ENCODE assay signal across 24 mouse cellular contexts in genomic region chr6:113120806-113121205, GRCm38 (mm10). TPM values are rescaled to one million over a fixed set of nuclear protein-coding genes. Genes with fewer than 3 reads are reported as not detected.
DNase-seq lines count a peak whose midpoint lies in the region; ATAC-seq and TF ChIP-seq lines count a peak whose summit lies in the region.
"Had no signal": no experiment of that assay in that cellular context is flagged by ENCODE, and none has a peak within 500 bp of the region (broad histone marks: within the 10 kb centered on the region; RNA-seq: fewer than 3 reads in every experiment).

No protein-coding gene starts in this region.

- DNase-seq in adrenal gland, postnatal 10 days = peak; percentile 30
- no peak for DNase-seq in adrenal gland, postnatal 36 days
- peak; percentile 25 to 31 for DNase-seq in lung, adult 18-20 months
- no peak for DNase-seq in lung, postnatal 0 days (ENCODE audit: low spot score)
- DNase-seq in left cerebral cortex, adult 9 months (ENCODE audit: low spot score in 2 of 2) = no peak
- no peak for DNase-seq in kidney, postnatal 4 days
- DNase-seq: adrenal gland, adult 8-10 months; cerebellum, adult 11-12 months; cerebellum, postnatal 25 days; heart, postnatal 10 days; kidney, adult 9 months; kidney, postnatal 14 days; thymus, adult 18-20 months; thymus, postnatal 36 days had no signal

- no peak for TF ChIP-seq EP300 in lung, postnatal 0 days (IDR thresholded peaks at IDR 0.05)

- no peak overlapping the region for H3K4me3 ChIP-seq in lung, postnatal 0 days (ENCODE audit: low read depth, low read length)
- H3K4me3 ChIP-seq: embryonic facial prominence, embryonic 12.5 days; forebrain, embryonic 12.5 days; heart, embryonic 12.5 days; hindbrain, embryonic 10.5 days had no signal

- no peak overlapping the region for H3K27ac ChIP-seq in lung, postnatal 0 days (ENCODE audit: low read length)
- H3K27ac ChIP-seq: embryonic facial prominence, embryonic 12.5 days; forebrain, embryonic 12.5 days; hindbrain, embryonic 10.5 days; hindbrain, postnatal 0 days; liver, embryonic 14.5 days had no signal

- WGBS in lung, postnatal 0 days = 87% methylated on average over 10 of the region's 10 CpGs

- H3K4me2 ChIP-seq in lung, postnatal 0 days (replicated peaks; ENCODE audit: low read depth, low read length) = no peak overlapping the region
- H3K4me2 ChIP-seq: embryonic facial prominence, embryonic 12.5 days; forebrain, embryonic 12.5 days; heart, embryonic 12.5 days; midbrain, embryonic 11.5 days had no signal

- H3K9ac ChIP-seq in lung, postnatal 0 days (replicated peaks; ENCODE audit: low read depth) = no peak overlapping the region
- H3K9ac ChIP-seq: embryonic facial prominence, embryonic 12.5 days; forebrain, embryonic 12.5 days; heart, embryonic 12.5 days; liver, embryonic 14.5 days had no signal

- no peaks in the 10 kb centered on the region for H3K27me3 ChIP-seq in lung, postnatal 0 days (replicated peaks; ENCODE audit: insufficient read depth, low read length)
- H3K27me3 ChIP-seq: embryonic facial prominence, embryonic 12.5 days; forebrain, embryonic 12.5 days; heart, embryonic 12.5 days had no signal

- H3K4me1 ChIP-seq in lung, postnatal 0 days (ENCODE audit: insufficient read depth, low read depth, low read length) = no peaks in the 10 kb centered on the region
- H3K4me1 ChIP-seq: embryonic facial prominence, embryonic 12.5 days; forebrain, embryonic 12.5 days; heart, embryonic 12.5 days; hindbrain, embryonic 10.5 days had no signal

- no peaks in the 10 kb centered on the region for H3K9me3 ChIP-seq in lung, postnatal 0 days (ENCODE audit: low read length)
- H3K9me3 ChIP-seq: embryonic facial prominence, embryonic 12.5 days; forebrain, embryonic 12.5 days; heart, embryonic 12.5 days; hindbrain, embryonic 10.5 days had no signal

- TF ChIP-seq CTCF in lung, postnatal 0 days (IDR thresholded peaks at IDR 0.05) = no peak

- no peak for ATAC-seq in lung, postnatal 0 days
- ATAC-seq in granulocyte monocyte progenitor cell, adult 5-6 weeks (replicated peaks; ENCODE audit: poor library complexity, severe bottlenecking) = peak; percentile 99
- ATAC-seq: CD4-positive, CD25-positive, alpha-beta regulatory T cell, adult 4 months; hindbrain, postnatal 0 days; intestine, embryonic 16.5 days had no signal

- peaks cover 40% of the 10 kb centered on the region for H3K36me3 ChIP-seq in lung, postnatal 0 days (ENCODE audit: insufficient read depth, low read length)

RNA-seq across cellular contexts. Expression of gene Setd5, which starts 43.6 kb away (rescaled TPM):
- total RNA-seq in adrenal gland, postnatal 10 days (2021) = 100 to 1,000 TPM in 1 of 2 experiments, 10 to 100 TPM in 1; 84.7 to 117 TPM
- total RNA-seq in adrenal gland, postnatal 36 days (2021) = 10 to 100 TPM; 87.7 to 88.4 TPM
- 44.2 and 44.9 TPM in 2 replicates for polyA plus RNA-seq in lung, postnatal 0 days (2015; fragmentation: Nextera tagmentation; extraction: Ambion mirVana)
- 114 and 124 TPM in 2 replicates for total RNA-seq in granulocyte monocyte progenitor cell, adult 5-6 weeks (2014; fragmentation: Nextera tagmentation)
- total RNA-seq in granulocyte monocyte progenitor cell, adult 5-6 weeks (2017) = 64.8 and 64.9 TPM in 2 replicates

Comparison
In these comparisons a context has a peak if more than half of its experiments do, and no peak if none do; other contexts are left out.
1. DNase-seq: peak in adrenal gland, postnatal 10 days (single experiment) and lung, adult 18-20 months (2 of 2); none in adrenal gland, postnatal 36 days (0 of 2), lung, postnatal 0 days (single experiment), left cerebral cortex, adult 9 months (0 of 2) and kidney, postnatal 4 days (0 of 2).